Mouse (Mus musculus) forebrain, embryonic 16.5 days (tissue): ENCODE data around the gene Osr1. TPM values are rescaled to one million over a fixed set of nuclear protein-coding genes. Genes with fewer than 3 reads are reported as not detected.

Experiments
- ATAC-seq: fragments of 200-750 bp; cut with Nextera tagmentation; 2 replicates; pipeline ENCODE4 v1.8.0; 2017; ENCODE audit warnings: mild to moderate bottlenecking, moderate library complexity
- H3K27ac ChIP-seq: fragments of 300-500 bp; sonication (generic); 2 replicates; pipeline ENCODE4 v1.5.1; 2014; ENCODE audit warnings: low read length, control low read depth
- H3K27me3 ChIP-seq: fragments of 300-500 bp; sonication (generic); replicated peaks from 2 replicates; pipeline ENCODE4 v1.6.1; 2014; ENCODE audit warnings: low read length; ENCODE audit not compliant: control insufficient read depth, insufficient read depth
- H3K36me3 ChIP-seq: fragments of 300-500 bp; sonication (generic); 2 replicates; pipeline ENCODE4 v1.6.1; 2014; ENCODE audit not compliant: control insufficient read depth, insufficient read depth
- H3K4me1 ChIP-seq: fragments of 300-500 bp; sonication (generic); replicated peaks from 2 replicates; pipeline ENCODE4 v1.6.1; 2014; ENCODE audit warnings: low read length; ENCODE audit not compliant: control insufficient read depth, insufficient read depth
- H3K4me2 ChIP-seq: fragments of 300-500 bp; sonication (generic); 2 replicates; pipeline ENCODE4 v1.6.1; 2014; ENCODE audit warnings: mild to moderate bottlenecking, low read length, control low read depth
- H3K4me3 ChIP-seq: fragments of 300-500 bp; sonication (generic); replicated peaks from 2 replicates; pipeline ENCODE4 v1.5.1; 2014; ENCODE audit warnings: mild to moderate bottlenecking, low read length, control low read depth
- H3K9ac ChIP-seq: fragments of 300-500 bp; sonication (generic); replicated peaks from 2 replicates; pipeline ENCODE4 v1.6.1; 2014; ENCODE audit warnings: low read depth, low read length, control low read depth
- H3K9me3 ChIP-seq: fragments of 300-500 bp; sonication (generic); 2 replicates; pipeline ENCODE4 v1.6.1; 2016; ENCODE audit warnings: low read length; ENCODE audit not compliant: control insufficient read depth
- WGBS: fragments of 180-500 bp; shearing (Covaris S2); extraction: QIAGEN DNeasy Blood & Tissue Kit; methylation state at CpG from one replicate; pipeline ENCODE4 v1.1.7; 2014; 5-methylcytosine and 5-hydroxymethylcytosine counted together
- polyA plus RNA-seq: library from polyadenylated mRNA; unstranded; fragments of >200 nt; fragmentation: Nextera tagmentation; extraction: Ambion mirVana; gene quantifications from 2 replicates; pipeline ENCODE4 v1.2.1, GENCODE M21; 2015

The Osr1 gene
- 5.4 and 6.5 TPM in 2 replicates for polyA plus RNA-seq

DNA sequence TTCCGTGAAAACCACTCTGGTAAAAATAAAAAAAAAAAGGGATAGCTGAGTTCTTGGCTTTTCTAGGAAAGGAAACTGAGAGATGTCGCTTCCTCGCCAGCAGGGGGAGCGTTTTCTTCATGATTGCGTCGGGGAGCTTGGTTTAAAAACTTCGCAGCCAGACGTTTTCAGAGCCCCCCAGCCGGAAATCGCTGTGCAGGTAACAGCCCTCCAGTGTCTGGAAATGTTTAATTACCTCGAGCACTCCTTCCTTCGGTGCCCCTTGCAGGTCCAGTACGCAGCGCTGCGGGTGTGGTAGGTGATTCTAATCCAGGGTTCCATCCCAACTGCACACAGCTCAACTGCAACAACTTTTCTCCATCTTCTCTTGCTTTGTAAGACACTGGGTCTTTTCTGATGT lies at the start of gene Osr1:
Osr1 (plus strand) TSS at position 146 of the 400 bp plus-strand sequence.
- under 1% methylated on average over 15 of the region's 15 CpGs for WGBS
- no peak within 1 kb of the TSS for H3K27ac ChIP-seq
- H3K4me2 ChIP-seq = peak within 1 kb of the TSS; percentile 44
- no peaks in the 10 kb centered on the region for H3K36me3 ChIP-seq
- H3K9ac ChIP-seq = no peak within 1 kb of the TSS
- peaks cover 12% of the 10 kb centered on the region for H3K4me1 ChIP-seq
- H3K27me3 ChIP-seq = peaks cover 53% of the 10 kb centered on the region
- H3K4me3 ChIP-seq = peak within 1 kb of the TSS; percentile 23
- ATAC-seq = peak; percentile 64
- H3K9me3 ChIP-seq = no peaks in the 10 kb centered on the region

DNA sequence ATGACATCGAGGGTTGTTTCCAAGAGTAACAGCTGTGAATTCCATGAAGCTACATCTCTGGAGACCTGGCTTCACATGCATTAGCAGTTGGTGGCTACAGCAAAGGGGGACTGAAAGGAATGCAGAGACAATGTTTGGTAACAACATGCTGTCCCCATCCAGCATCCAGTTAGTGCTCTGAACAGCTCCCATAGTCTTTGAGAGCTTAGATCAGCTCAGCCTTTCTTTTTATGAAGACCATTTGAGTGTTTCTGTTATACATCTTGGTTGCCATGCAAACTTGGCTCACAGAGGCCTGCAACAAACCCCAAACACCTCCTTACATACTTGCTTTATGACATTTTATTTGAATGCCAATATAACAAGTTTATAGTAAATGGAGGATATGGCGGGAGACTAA lies 19.6 kb upstream of the Osr1 start:
- Histone ChIP-seq H3K9me3 (no peaks in the 10 kb centered on the region), H3K4me2 (no peak overlapping the region), H3K27ac (no peak overlapping the region), H3K27me3 (no peaks in the 10 kb centered on the region), H3K36me3 (no peaks in the 10 kb centered on the region), H3K4me3 (no peak overlapping the region), H3K4me1 (no peaks in the 10 kb centered on the region), H3K9ac (no peak overlapping the region)
- WGBS = 81% methylated on average over 2 of the region's 2 CpGs
- no peak for ATAC-seq

DNA sequence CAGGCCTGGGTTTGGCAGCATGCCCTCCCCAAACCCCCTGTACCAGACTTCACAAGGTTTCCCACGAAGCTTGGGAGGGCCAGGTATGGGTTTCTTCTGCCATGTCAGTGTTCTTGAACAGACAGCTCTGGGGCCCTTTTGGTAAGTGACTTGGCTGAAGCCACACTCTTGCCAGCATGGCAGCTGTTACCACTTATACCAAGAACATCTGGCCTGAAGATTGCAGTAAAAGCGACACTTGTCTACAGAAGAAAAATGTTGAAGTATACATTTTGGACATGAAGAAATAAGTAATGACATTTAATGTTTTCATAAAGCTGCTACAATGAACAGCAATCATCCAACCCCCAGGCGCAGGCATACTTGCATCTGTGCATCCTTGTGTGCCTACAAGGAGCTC lies 5.0 kb upstream of the Osr1 start:
- no peak for ATAC-seq
- H3K4me2 ChIP-seq = no peak overlapping the region
- H3K4me3 ChIP-seq = no peak overlapping the region
- no peaks in the 10 kb centered on the region for H3K4me1 ChIP-seq
- no peak overlapping the region for H3K9ac ChIP-seq
- H3K27ac ChIP-seq = no peak overlapping the region
- no peaks in the 10 kb centered on the region for H3K9me3 ChIP-seq
- H3K27me3 ChIP-seq = peaks cover 5% of the 10 kb centered on the region
- WGBS = 78% methylated on average over 3 of the region's 3 CpGs
- H3K36me3 ChIP-seq = no peaks in the 10 kb centered on the region

DNA sequence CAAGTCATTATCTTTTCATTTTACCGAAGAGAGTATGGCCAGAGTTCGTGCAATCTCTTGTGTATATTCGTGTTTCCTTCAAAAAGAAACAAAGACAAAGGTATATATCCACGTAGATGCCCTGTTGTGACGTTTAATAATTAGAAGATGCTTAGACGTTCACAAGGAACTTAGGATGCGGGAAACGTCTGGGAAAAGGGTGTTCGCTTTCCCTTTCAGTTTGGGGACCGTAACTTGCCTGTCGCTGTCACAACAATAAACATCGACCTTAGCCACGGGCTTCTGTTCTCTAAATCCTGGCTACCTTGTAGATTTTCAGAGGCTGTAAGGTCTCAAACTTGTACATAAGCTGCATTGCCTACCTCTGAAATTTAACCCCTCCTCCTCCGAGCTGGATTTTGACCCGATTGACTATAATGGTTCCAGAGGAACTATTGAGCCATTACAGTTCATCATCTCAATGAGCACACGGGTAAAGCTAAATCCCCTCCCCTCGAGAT lies 630 bp downstream of the Osr1 start:
- Histone ChIP-seq H3K9me3 (no peaks in the 10 kb centered on the region), H3K27me3 (peaks cover 57% of the 10 kb centered on the region), H3K36me3 (no peaks in the 10 kb centered on the region), H3K4me3 (peak overlapping the region; percentile 23), H3K4me1 (peaks cover 12% of the 10 kb centered on the region), H3K4me2 (peak overlapping the region; percentile 44), H3K9ac (no peak overlapping the region), H3K27ac (no peak overlapping the region)
- no peak for ATAC-seq
- under 1% methylated on average over 17 of the region's 17 CpGs for WGBS

DNA sequence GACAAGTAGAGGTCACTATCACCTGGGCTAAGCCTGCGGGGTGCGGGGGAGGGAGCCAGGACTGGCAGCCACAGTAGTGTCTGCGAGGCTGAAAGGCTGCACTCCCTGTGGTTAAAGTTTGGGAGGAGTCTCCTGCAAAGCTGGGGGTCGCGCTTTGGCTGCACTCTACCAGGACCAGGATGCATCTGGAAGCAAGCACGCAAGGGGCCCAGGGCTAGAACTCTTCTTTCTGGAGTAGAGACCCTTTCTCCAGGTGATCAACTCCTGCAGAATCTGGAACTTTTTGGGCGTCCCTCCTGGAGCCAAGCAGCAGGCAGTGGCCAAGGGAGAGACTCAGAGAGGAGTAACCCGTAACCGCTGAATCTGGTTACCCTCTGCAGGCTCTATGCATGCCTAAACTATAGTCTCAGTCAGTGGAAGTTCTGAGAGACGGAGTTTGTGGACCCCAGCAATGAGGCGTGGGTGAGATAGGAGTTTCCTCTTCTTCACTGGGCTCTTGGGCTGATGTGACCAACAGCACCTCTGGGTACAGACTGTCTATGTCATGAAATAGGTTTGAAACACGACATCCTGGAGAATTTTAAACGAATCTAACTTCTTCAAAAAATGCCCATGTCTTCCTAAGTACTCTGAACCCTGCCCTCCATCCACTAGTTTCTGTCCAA lies 1.5 kb downstream of the Osr1 start:
- ATAC-seq = no peak
- H3K9me3 ChIP-seq = no peaks in the 10 kb centered on the region
- H3K36me3 ChIP-seq = no peaks in the 10 kb centered on the region
- peaks cover 63% of the 10 kb centered on the region for H3K27me3 ChIP-seq
- peaks cover 12% of the 10 kb centered on the region for H3K4me1 ChIP-seq
- 1% methylated on average over 13 of the region's 13 CpGs for WGBS
- H3K4me3 ChIP-seq = no peak overlapping the region
- H3K4me2 ChIP-seq = no peak overlapping the region
- H3K27ac ChIP-seq = no peak overlapping the region
- no peak overlapping the region for H3K9ac ChIP-seq

DNA sequence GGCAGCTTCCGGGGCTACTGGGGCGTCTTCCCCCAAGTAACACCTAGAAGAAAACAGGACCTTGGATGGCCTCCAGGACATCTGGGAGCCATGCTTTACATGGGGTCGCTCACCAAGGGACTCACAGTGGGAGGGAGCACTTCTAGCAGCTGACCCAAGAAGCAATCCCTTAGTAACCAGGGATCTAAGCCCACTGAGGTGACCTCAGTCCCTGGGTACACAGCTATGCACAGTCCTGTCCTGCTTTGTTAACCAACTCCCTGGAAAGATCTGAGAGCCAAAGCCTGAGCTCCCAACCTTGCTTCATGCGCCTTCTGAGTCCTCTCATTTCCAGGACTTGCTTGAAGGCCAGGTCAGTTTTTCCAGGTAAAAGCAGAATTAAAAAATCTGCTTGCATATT lies 2.1 kb downstream of the Osr1 start:
- Histone ChIP-seq H3K36me3 (no peaks in the 10 kb centered on the region), H3K4me3 (no peak overlapping the region), H3K27ac (no peak overlapping the region), H3K9ac (no peak overlapping the region), H3K9me3 (no peaks in the 10 kb centered on the region), H3K4me1 (peaks cover 12% of the 10 kb centered on the region), H3K4me2 (no peak overlapping the region), H3K27me3 (peaks cover 68% of the 10 kb centered on the region)
- 5% methylated on average over 4 of the region's 4 CpGs for WGBS
- ATAC-seq = no peak

DNA sequence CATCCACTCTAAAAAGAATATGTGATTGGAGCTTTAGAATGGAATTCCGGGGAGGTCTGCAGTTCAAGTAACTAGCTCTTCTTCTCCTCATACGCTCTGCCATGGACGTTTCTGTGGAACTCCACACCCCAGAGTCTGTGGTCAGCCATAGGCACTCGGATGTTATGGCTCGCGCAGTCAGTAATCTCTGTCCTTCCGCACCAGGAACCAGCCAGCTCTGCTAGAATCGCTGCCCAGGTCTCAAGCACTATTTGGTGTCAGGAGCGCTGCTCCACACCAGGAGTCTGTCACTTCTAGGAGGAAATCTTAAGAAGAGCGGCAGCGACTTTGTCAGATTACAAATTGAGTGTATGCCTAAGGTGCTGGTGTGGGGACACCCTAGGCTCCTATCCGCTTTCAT lies 3.8 kb downstream of the Osr1 start:
- no peak overlapping the region for H3K4me3 ChIP-seq
- ATAC-seq = no peak
- H3K36me3 ChIP-seq = no peaks in the 10 kb centered on the region
- peaks cover 12% of the 10 kb centered on the region for H3K4me1 ChIP-seq
- H3K4me2 ChIP-seq = no peak overlapping the region
- H3K9me3 ChIP-seq = no peaks in the 10 kb centered on the region
- H3K27me3 ChIP-seq = peaks cover 83% of the 10 kb centered on the region
- no peak overlapping the region for H3K27ac ChIP-seq
- 1% methylated on average over 12 of the region's 12 CpGs for WGBS
- H3K9ac ChIP-seq = no peak overlapping the region

DNA sequence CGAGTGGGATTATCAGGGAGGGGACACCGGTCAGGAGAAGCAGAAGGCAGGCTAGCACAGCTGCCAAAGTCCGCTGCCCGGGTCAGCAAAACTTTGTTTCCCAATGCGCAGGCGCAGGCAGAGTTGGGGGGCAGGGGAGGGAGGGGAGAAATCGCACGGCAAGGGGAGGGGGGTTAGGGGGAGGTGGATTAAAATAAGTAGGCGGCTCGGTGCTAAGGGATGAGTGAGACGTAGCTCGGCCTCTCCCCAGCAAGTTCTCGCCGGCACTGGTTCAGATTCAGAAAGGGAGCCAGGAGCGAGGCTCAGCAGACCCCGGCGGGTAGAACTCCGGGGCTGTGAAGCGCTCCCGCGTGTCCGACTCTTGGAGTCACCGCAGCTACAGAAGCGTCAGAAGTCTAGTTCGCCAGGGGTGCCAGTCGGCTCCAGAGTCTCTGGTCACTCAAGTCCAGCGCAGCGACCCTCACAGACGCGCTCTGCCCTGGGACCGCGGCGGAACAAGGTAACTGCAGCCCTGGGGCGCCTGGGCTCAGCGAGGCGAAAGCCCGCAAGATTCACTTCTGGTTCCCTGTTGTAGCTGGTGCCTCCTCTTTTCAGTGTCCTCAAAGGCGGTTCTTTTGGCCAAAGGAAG lies 4.4 kb downstream of the Osr1 start:
- peaks cover 86% of the 10 kb centered on the region for H3K27me3 ChIP-seq
- H3K4me1 ChIP-seq = peaks cover 12% of the 10 kb centered on the region
- H3K36me3 ChIP-seq = no peaks in the 10 kb centered on the region
- H3K9me3 ChIP-seq = no peaks in the 10 kb centered on the region
- peak overlapping the region; percentile 31 for H3K4me3 ChIP-seq
- peak overlapping the region; percentile 33; the same call in 1 of the 2 replicates for H3K9ac ChIP-seq
- no peak overlapping the region for H3K27ac ChIP-seq
- ATAC-seq = peak; percentile 43; the same call in 1 of the 2 replicates
- WGBS = under 1% methylated on average over 36 of the region's 38 CpGs
- H3K4me2 ChIP-seq = peak overlapping the region; percentile 47

DNA sequence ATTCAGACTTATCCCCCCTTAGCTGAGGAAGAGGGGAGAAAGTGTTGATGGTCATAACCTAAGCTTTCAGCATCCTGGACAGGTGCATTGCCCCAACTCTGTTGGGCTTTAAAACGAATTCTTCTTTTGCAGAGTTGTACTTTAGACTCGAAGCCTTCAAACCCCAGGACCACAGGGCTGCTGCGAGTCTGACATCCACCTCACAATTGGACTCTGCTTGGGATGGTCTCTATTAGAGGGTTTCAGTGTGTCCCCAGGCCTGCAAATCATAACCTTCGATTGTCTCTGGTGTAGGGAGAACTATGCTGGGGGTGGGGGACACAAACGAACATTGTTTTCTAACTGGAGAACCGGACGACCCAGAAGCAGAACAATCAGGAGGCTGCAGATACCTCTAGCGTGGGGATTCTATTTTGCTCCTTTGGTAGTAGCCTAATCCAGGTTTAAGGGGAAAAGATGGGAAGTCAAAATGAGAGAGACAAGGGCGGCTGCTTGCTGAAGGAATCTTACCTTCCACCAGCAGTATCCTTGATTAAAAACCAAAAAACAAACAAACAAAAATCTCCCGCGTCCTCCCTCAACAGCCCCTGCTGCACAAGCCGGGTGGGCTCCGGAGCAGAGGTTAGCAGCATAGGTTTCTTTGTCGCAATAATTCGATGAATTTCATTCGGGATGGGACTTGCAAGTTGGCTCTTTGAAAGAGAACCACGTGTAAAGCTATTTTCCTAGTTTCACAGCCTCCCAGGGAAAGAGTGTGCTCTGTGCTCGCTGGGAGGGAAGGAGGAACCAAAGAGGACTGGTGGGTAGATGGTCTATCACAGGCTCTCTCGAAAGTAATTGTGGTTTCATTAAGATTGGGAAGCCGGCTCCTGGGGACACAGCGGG lies 5.5 kb downstream of the Osr1 start:
- ATAC-seq = no peak
- Histone ChIP-seq H3K27ac (no peak overlapping the region), H3K9me3 (no peaks in the 10 kb centered on the region), H3K4me3 (0 out of 2 replicates have a peak overlapping the region, but pooled peaks have one; percentile 5), H3K27me3 (peaks cover 92% of the 10 kb centered on the region), H3K4me1 (peaks cover 14% of the 10 kb centered on the region), H3K4me2 (no peak overlapping the region), H3K9ac (no peak overlapping the region), H3K36me3 (no peaks in the 10 kb centered on the region)
- WGBS = 1% methylated on average over 21 of the region's 21 CpGs
